Mouse (Mus musculus) skeletal muscle tissue, adult 2 months (tissue): Measurements from ENCODE around the gene Brd7.

Experiments
- DNase-seq: peaks from one replicate; pipeline ENCODE4 v3.0.0-alpha.2; 2012; ENCODE audit warnings: low read depth, low spot score

The Brd7 gene

GRCm38 (mm10) chr8:88357226-88357933 is 4.6 kb downstream of the Brd7 start:
- DNase-seq = no peak

GRCm38 (mm10) chr8:88349046-88349445 is 12.9 kb downstream of the Brd7 start:
- DNase-seq = no peak

- no peak for DNase-seq
Measured at GRCm38 (mm10) chr8:88342026-88342425, 20.0 kb downstream of the Brd7 start.

GRCm38 (mm10) chr8:88339887-88340695 is 21.9 kb downstream of the Brd7 start:
- DNase-seq = no peak

- DNase-seq = no peak
Measured at GRCm38 (mm10) chr8:88339221-88339620, 22.8 kb downstream of the Brd7 start.

- no peak for DNase-seq
Measured at GRCm38 (mm10) chr8:88334975-88335374, 27.0 kb downstream of the Brd7 start.

GRCm38 (mm10) chr8:88334384-88334783 is 27.6 kb downstream of the Brd7 start:
- DNase-seq = no peak

GRCm38 (mm10) chr8:88330816-88331215 is 31.2 kb downstream of the Brd7 start:
- no peak for DNase-seq

- DNase-seq = peak; percentile 54
Measured at GRCm38 (mm10) chr8:88328689-88329088, 33.3 kb downstream of the Brd7 start.

GRCm38 (mm10) chr8:88326328-88326727 is 35.7 kb downstream of the Brd7 start:
- DNase-seq = no peak

- DNase-seq = no peak
Measured at GRCm38 (mm10) chr8:88325795-88326194, 36.2 kb downstream of the Brd7 start.

GRCm38 (mm10) chr8:88325251-88325650 is 36.7 kb downstream of the Brd7 start:
- no peak for DNase-seq

- DNase-seq = no peak
Measured at GRCm38 (mm10) chr8:88324760-88325159, 37.2 kb downstream of the Brd7 start.

GRCm38 (mm10) chr8:88323523-88323922 is 38.5 kb downstream of the Brd7 start:
- no peak for DNase-seq

- DNase-seq = no peak
Measured at GRCm38 (mm10) chr8:88321387-88321786, 40.6 kb downstream of the Brd7 start.

GRCm38 (mm10) chr8:88320134-88320533 is 41.9 kb downstream of the Brd7 start:
- DNase-seq = no peak

- no peak for DNase-seq
Measured at GRCm38 (mm10) chr8:88318151-88318550, 43.8 kb downstream of the Brd7 start.

GRCm38 (mm10) chr8:88317341-88317740 is 44.7 kb downstream of the Brd7 start:
- DNase-seq = no peak

GRCm38 (mm10) chr8:88316139-88316931 is 45.7 kb downstream of the Brd7 start:
- DNase-seq = peak; percentile 69

GRCm38 (mm10) chr8:88315302-88315701 is 46.7 kb downstream of the Brd7 start:
- DNase-seq = no peak

- DNase-seq = no peak
Measured at GRCm38 (mm10) chr8:88313991-88314390, 48.0 kb downstream of the Brd7 start.

- DNase-seq = peak; percentile 85
Measured at GRCm38 (mm10) chr8:88312966-88313365, 49.0 kb downstream of the Brd7 start.
